Mouse (Mus musculus): ENCODE results near the gene 4930503B20Rik.

DNA sequence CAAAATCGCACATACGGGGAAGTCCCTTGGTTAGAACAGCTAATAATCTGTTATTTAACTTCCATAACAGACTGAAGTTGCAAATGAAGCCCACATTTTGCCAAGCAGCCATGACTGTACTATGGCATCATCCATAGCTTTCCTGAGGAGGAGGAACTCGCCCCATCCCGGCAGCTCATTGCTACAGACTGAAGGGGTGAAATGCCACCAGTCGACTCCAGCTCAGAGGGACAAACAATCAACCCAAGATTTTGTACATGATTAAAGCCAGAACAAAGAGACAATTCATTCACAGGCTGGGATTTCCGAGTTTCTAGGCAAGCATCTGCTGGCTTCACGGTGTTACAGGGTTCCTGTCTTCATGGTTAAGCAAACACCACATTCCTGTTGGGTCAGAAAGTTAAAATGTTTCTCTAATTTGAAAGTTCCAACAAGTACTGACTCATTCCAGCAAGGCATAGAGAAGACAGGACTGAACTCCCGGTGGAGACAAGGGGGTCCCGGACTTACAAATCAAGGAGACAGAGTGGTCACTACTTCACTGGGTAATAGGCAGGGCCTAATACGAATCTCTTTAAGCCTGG is 1.7 kb downstream of the 4930503B20Rik start:
- no peak for TF ChIP-seq CTCF (IDR thresholded peaks at IDR 0.05; ENCODE audit: low read depth, low read length)
- TF ChIP-seq POLR2AphosphoS5 (IDR thresholded peaks at IDR 0.05; ENCODE audit: insufficient replicate concordance, low read depth, low read length), result no peak
